Mouse (Mus musculus): Measurements from ENCODE around the gene Cabin1.

Gene Cabin1

DNA sequence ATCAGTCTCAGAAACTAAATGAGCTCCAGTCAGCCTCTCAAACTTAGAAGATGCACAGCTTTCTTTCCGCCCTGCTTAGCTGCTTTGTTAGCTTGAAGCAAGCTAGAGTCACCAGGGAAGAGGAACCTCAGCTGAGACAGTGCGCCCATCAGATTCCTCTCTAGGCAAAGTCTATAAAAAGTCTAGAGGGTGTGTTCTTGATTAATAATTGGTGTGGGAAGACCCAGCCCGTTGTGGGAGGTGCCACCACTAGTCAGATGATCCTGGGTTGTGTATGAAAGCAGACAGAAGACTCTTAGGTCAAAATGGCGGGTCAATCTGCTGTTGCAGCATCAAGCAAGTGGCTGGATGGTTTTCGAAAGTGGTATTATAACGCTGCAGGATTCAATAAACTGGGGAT is 2.7 kb upstream of the Cabin1 start:
- DNase-seq, result no peak

DNA sequence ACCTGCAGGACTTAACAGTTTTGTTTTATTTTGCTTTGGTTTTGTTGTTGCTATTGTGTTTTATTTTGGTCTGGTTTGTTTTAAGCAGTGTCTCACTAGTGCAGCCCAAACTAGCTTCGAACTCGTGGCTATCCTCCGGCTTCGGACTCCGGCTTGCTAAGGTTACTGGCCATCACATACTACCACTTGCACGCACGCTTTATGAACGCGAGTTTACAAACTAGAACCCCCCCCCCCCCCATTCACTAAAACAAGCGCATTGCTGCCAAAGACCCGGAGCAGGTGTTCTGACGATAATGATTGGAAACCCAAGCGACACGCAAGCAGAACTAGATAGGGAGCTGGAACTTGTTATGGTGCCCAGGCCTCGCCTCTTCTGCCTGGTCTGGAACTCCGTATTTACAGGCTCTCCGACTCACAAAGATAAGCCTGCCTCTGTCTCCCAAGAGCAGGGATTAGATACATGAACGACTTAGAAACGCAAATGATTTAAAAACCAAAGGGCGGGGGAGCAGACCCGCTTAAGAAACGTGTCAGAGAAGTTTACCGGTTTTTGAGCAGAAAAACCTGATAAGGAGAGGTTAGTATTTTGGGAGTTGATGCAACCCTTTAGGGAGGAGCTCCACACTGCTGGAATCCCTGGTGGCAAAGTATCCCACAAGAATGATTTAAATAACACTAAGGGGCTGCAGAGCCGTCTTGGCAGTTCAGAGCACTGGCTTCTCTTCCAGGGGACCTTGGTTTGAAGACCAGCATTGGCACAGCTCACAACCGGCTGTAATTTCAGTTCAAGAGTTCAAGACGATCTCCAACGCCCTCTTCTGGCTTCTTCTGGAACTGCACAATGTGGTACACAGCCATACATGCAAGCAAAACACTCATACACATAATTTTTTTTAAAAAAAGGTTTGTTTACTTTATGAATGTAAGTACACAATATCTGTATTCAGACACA is 655 bp upstream of the Cabin1 start:
- peak; percentile 88 for DNase-seq

DNA sequence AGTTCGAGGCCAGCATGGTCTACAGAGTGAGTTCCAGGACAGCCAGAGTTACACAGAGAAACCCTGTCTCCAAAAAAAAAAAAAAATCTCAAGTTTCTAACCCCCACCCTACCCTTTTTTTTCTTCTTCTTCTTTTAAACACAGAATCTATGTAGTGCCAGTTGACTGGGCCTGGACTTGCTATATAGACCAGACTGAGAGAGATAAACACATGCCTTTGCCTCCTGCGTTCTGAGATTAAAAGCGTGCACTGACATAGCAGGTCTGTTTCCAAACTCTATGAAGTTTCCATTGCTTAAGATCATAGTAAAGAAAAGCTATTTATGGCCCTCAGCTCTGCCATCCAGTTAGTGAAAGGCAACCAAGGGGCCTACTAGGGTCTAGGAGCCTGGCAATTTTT is 1.7 kb downstream of the Cabin1 start:
- DNase-seq, result no peak

DNA sequence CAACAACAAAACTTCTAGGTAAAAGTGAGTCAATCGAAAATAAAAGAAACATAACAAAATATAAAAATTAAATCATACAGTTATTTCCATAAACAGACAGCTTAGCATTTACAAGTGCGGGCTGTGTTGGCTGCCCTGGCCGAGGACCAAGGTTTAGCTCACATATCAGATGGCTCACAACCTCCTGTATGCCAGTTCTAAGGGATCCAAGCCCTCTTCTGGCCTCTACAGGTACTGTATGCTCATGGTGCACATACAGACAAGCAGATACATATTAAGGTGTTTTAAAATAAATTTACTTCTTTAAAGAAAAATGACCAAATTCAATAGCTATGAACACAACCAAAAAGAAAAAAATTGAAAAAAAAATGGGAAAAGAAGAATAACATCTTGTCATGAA is 3.8 kb downstream of the Cabin1 start:
- DNase-seq, result no peak

DNA sequence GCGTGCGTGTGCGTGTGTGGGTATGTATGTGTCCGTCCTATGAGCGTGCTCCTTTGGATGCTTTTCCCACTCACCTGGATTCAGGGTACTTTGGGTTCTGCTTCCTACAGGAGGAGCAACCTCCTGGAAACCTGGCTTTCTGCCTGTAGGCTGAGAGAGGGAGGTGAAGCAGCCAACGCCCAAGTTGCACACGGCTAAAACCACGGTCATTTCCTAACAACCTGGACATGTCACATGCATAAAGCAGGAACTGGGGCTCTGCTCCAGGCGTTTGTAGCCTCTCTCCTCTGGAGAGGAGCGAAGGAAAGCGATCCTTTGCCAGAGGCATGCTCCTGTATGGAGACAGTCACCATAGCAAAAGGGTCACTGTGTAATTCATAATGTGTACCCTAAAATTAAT is 7.4 kb downstream of the Cabin1 start:
- DNase-seq, result peak; percentile 30

GRCm38 (mm10) chr10:75744017-75744416 is 20.1 kb downstream of the Cabin1 start:
- DNase-seq, result peak; percentile 92

DNA sequence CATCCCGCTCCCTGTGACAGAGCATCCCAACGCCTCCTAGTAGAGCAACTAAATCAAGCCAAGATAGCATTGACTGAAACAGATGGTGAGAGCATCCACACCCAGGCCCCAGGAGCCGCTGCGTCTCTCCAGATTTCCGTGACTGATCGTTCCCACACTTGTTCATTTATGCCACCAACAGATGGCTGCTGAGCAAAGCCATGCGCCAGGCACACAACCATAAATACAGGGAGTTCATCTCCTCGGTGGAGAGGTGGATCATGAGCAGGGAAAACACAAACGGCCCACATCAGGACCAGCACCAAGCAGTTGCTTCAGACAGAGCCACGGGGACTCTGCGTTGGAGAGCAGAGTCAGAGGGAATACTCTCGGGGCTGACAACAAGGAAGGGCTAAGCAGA is 20.8 kb downstream of the Cabin1 start:
- DNase-seq, result no peak

DNA sequence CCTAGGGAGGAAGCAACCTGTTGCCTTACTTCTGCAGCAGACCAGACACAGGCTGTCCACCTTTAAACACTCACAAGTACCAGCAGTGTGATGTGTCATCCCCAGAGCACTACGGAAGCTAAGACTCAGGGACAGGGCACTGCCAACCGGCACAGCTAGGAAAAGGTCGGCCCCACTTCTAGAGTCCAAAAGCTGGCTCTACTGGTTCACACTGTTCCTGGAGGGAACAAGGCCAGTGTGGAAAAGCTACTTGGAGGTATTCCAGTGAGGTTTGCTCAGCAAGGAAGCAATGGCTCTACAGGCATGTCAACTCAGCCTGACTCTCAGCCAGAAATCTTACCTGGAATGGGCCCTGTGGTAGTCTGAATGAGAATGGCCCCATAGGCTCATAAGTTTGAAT is 23.3 kb downstream of the Cabin1 start:
- peak; percentile 10 for DNase-seq

GRCm38 (mm10) chr10:75725449-75725848 is 38.7 kb downstream of the Cabin1 start:
- DNase-seq, result no peak

GRCm38 (mm10) chr10:75720215-75720614 is 43.9 kb downstream of the Cabin1 start:
- no peak for DNase-seq

DNA sequence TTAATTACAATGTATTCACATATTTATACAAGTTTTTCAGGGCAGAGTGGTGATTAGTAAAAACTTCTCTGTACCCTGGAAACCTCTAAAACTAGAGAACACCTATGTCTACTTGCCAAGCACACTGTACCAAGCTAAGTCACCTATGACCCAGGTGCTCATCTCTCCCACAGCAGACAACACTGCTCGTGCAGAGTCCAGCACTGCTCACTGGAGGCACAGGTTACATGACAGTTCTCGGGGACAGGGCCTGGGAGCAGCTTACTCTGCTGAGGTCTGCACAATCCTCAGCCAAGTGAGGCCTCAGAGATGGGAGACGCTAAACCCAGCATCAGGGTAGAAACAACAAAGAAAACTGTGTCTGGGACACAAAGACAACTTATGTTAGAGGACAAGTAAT is 49.3 kb downstream of the Cabin1 start:
- no peak for DNase-seq

DNA sequence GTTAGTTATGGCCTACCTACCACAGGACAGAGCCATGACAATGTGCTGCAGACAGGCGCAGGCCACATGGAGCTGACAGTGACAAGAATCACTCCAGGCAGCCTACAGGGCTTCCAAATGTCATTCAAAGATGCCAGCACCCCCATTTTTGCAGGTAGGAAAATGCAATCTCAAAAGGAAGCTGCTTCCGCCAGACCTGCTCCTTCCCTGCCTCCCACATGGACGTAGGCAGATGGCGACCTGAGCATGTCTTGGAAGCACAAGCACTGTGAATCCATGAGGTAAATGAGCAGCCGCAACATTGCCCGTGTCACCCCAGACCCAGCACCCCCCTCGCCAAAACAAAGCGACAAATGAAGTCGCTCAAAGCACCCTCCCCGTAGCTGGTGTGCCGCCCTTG is 51.1 kb downstream of the Cabin1 start:
- no peak for DNase-seq

DNA sequence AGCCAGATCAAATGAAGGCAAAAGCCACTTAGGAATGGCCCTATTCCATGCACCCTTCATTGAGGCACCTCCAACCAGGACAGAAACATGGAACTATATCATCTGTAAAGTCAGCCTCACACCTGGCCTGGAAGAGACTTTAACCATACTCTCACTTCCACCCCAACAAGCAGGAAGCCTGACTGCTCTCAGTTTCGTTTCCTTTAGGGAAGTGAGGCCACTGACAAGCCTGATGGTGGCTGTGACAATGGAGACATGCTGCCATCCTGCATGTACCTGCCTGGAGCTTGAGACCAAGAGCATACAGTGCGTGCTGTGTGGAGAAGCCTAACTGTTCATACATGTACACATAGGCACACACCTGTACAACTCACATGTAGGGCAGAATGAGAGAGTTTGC is 53.9 kb downstream of the Cabin1 start:
- DNase-seq, result peak; percentile 10

- no peak for DNase-seq
Observed at GRCm38 (mm10) chr10:75709261-75709660, 54.9 kb downstream of the Cabin1 start.

DNA sequence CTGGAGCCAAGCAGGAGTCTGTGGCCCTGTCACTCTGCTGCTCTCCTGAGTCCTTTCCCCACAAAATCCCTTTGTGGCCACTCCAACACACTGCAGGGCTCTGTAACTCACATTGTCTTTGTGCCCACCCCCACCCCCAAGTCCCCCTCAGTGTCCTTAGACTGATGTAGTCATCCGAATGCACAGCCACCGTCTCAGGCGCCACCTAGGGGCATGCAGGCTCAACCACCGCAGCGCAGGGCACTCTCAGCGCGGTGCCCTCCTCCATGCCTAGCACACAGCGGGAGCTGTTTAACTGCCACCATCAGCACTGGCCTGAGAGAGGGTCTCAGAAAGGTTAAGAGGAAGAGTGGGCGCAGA is 55.5 kb downstream of the Cabin1 start:
- DNase-seq, result peak; percentile 23

GRCm38 (mm10) chr10:75707901-75708632 is 56.1 kb downstream of the Cabin1 start:
- peak; percentile 6 for DNase-seq

- DNase-seq, result no peak
Observed at GRCm38 (mm10) chr10:75706632-75707216, 57.4 kb downstream of the Cabin1 start.

GRCm38 (mm10) chr10:75705681-75706400 is 58.3 kb downstream of the Cabin1 start:
- DNase-seq, result no peak

DNA sequence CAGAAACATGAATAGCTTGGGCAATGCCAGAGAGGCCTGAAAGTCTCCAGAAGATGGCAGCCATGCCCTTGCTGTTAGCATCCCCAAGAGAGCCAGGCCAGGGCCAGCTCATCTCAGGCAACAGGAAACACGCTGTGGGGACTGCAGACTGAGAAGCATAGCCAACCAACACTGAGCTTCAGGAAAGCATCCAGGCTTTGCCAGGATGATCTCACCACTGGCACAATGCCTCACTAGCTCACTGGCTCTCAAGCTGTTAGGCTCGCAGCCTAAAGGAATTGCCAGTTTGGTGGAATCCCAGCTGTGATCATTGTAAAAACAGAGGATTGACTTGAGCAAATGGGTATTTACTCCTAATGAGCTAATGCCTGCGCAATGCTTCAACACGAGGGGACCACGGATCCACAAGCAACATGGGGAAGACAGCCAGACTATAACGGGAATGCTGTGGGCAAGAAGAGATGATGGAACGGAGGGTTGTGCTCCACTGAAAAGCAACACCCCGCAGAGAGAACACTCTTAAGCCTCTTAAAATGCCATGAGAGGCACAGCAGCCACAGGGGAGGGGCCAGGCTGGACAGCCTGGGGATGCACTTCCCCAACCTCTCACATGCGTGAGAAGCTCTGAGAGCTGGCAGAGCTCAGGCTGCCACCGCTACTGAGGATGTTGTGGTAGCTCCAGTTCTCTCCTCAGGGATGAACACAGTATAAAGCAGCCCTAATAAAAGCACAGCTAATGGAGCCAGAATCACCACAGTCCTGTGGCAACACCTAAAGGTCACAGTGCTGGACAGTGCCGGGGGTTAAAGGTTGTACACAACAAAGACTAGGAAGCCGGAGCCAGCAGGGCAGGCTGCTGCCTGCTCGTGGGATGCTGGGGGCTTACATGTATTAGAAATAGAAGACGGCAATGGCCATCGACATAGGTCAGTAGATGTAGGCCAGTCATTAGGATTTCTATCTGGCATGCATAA is 59.6 kb downstream of the Cabin1 start:
- DNase-seq, result peak; percentile 88

DNA sequence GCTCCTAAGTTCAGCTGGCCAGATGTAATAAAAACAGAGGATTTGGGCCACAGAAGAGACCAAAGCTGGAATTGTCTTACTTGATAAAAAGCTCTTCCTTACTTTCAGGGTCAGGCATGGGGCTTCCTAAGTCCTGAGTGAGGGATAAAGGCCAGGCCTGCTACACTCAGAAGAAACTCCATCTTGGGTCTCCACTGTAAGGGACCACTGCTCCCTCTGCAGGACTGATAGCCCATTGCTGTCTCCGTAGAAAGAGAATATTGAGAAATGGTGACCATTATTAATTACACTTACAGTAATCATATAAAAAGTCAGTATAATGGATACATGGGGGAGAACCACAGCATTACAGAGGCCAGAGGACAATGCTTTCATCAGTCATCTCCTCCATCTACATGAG is 60.6 kb downstream of the Cabin1 start:
- peak; percentile 55 for DNase-seq

- DNase-seq, result no peak
Observed at GRCm38 (mm10) chr10:75702494-75702893, 61.6 kb downstream of the Cabin1 start.

GRCm38 (mm10) chr10:75701280-75701679 is 62.9 kb downstream of the Cabin1 start:
- no peak for DNase-seq
